Mouse (Mus musculus) lung, adult 2 months (tissue): ENCODE data around the gene B4galt2.

Experiments used
- CTCF ChIP-seq: fragments of 200-500 bp; IDR thresholded peaks from 2 replicates; pipeline ENCODE4 v1.5.1; 2011; ENCODE audit warnings: mild to moderate bottlenecking, low read length, control low read depth; ENCODE audit not compliant: insufficient read depth
- POLR2A ChIP-seq: fragments of 200-500 bp; IDR thresholded peaks from 2 replicates; pipeline ENCODE4 v1.6.1; 2011; ENCODE audit warnings: low read depth, mild to moderate bottlenecking, control low read depth, low read length, borderline replicate concordance; ENCODE audit errors: extremely low read depth

DNA sequence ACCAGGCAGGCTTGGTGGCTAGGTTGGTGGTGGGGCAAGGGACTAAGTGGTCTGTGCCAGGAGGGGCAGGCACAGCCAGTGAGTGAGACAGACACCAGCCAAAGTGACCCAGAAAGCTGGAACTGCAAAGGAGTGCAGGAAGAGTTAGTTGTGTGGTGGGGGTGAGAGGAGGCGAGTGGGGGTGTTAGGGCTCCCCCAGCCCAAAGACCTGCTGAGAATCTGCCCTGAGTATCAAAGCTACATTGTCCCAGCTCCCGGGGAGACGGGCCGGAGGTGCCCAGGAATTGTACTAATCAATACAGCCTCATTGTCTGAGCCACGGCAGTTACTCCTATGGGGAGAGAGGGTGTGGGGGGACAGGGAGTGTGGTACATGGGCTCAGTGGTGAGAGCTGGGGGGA is 33.8 kb downstream of the B4galt2 start:
- TF ChIP-seq CTCF (no peak), POLR2A (no peak)
